Mouse (Mus musculus) Muller cell, postnatal 12 days (primary cell): ENCODE results near the gene Coil.
A peak's percentile ranks its signal among the peaks of the same experiment; 100 is the strongest.
"Not testable (repeated sequence)": the region's sequence is repeated elsewhere in the genome, so short reads cannot be mapped to it uniquely, and the experiment has no call there.

Experiments
- DNase-seq: peaks from one replicate; pipeline ENCODE4 v3.0.0-alpha.2; 2015; ENCODE audit errors: inconsistent ontology term

Gene Coil

DNA sequence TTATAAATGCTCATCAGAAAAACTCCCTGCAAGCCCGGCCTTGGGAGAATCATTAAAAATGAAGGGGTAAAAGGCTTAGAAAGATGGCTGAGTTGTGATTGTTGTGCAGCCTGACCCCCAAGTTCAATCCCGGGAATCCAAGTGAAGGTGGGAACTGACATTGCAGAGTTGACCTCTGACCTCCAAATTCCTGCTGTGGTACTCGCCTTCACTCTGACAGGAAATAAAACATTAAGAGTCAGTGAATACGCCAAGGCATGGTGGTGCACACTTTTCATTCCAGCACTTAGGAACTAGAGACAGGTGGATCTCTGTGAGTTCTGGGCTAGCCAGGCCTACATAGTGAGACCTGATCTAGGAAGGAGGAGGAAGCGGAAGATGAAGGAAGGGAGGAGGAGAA lies 35.4 kb downstream of the Coil start:
- DNase-seq: no peak

DNA sequence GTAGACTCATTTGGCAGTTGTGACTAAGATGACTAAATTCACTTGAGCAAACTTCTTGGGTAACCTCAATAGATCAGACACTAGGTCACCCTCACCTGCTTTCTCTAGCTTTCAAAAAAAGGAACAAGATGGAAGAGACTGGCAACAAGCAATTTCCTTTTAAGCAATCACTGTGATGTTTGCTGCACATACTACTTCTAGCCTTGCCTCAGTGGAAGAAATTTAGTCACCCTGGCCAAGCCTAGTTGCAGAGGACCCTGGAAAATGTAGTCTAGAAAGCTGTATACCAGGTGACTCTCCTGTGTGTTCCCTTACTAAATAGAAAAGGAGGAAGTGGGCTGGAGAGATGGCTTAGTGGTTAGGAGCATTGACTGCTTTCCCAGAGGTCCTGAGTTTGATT lies 36.4 kb downstream of the Coil start:
- DNase-seq: no peak

DNA sequence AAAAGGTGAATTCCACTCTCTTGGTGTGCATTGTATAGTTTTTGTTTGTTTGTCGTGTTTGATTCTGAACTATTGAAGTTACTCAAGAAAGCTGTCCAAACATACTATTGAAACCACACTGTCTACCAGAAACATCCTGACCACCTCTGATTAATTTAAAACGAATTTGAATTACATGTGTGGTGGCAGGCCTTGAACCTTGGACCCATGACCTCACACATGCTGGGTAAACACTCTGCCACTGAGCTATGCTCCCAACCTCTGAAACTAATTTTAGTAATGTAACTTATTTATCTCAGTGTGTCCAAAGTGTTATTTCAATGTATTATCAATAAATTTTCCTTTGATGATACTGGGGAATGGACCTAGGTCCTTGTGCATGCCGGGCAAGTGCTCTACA lies 37.5 kb downstream of the Coil start:
- DNase-seq: no peak

DNA sequence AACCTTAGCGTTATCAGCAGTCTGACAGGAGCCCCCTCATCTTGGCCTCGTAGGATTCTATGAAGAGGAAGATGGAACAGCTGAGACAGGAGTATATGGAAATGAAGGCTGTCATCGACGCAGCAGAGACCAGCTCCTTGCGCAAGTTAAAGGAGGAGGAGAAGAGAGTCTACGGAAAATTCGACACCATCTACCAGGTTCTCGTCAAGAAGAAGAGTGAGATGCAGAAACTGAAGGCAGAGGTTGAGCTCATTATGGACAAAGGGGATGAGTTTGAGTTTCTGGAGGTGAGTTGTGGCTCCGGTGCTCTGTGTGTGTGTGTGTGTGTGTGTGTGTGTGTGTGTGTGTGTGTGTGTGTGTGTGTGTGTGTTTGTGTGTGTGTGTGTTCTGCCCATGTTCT lies 39.0 kb downstream of the Coil start:
- no peak for DNase-seq

DNA sequence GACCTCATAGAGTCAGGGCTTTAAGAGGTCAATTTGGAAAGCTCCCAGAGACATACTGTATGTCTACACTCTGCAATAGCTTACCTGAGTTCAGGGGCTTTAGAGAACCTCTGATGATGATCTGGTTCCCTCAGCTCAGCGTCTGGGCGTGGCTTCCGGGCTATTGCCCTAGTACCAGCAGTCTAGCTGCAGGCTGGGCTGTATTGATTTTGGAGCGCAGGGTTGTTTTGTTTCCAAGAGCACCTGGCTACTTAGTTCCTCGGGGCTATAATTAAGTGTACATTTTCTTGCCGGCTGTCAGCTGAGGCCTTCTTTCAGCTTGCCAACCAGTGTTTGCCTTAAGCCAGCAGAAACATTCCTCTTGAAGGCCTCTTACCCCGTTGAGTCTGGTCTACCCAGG lies 39.4 kb downstream of the Coil start:
- no peak for DNase-seq

DNA sequence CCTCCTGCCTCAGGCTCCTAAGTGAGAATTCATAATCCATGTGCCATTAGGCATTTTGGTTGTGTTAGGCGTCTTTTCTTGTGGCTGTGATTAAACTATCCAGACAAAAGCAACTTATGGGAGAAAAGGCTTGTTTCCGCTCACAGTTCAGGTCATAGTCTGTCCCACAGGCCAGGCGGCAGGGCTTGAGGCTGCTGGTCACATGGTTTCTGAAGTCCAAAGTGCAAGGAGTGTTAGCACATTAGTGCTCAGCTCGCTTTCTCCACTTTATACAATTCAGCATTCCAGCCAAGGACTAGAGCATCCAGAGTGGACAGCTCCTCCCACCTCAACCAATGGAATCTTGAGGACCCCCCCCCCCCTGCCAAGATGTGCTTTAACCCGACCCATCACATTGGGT lies 42.2 kb downstream of the Coil start:
- DNase-seq: no peak

DNA sequence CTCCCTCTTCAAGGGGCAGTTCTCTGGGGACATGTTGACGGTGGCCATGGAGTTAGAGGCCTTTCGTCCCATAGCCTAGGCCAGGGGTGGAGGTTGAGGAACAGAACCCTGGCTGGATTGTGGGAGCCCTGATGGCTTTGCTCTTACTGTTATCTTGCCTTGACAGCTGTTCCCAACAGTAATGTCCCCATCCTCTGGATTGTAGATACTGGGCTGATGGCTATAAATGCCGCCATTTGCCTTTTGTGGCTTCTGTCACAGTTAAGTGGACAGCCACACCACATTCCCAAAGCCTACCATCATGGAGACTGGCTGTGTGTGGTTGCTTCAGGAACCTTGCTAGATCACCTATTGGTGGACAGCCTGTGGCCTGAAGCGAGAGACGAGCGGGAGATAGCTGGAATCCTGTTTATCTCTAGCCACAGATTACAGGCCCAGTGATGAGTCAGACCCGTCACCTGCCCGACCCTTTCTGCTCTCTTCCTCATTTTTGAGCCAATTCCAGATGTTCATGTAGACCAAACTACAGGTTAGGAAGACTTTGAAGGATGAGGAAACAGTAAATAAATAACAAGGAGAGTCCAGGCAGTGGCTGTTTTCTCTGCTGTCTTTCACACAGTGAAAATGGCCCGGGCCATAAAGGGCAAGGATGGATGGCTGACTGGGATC lies 47.6 kb downstream of the Coil start:
- DNase-seq: no peak

DNA sequence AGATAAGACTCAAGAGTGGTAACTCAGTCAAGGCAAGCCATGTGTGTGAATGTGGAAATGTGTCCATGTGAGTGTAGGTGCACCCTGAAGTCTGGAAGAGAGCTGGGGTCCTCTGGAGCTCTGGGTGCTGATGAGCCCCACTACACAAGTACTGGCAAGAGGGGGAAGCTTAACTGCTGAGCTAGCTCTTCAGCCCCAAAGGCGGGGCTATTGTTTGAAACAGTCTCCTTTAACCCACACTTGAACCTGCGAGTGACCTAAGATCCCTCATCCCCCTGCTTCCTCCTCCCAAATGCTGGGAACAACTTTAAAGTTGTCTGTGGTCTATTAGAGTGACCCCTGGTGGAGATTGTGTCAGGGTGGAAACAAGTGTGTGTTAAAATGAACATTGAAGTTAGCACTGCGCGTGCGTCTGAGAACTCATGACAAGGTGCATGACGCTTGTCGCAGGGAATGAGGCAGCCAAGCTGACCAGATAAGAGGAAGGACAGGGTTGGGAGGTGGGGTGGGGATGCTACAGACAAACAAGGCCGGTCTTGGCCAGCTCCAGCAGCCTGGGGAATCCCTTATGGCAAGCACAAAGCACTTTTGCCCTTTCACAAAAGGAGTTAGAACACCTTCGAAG lies 50.7 kb downstream of the Coil start:
- DNase-seq: no peak

DNA sequence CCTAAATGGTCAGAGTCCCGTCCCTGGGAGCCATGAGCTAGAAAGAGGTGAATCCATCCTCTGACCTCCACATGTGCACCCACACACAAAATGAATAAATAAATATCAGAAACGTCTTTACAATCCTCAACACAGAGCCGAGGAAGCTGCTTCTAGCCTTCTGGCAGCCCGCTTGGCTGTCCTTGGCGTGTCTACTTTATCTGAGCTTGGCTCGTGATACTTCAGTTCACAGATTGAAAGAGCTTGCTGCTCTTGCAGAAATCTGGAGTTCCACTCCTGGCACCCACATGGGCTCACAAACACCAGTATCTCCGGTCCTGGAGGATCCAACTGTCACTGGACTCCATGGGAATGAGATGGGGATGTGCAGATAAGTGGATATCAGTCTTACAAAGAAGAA lies 51.6 kb downstream of the Coil start:
- DNase-seq: no peak

DNA sequence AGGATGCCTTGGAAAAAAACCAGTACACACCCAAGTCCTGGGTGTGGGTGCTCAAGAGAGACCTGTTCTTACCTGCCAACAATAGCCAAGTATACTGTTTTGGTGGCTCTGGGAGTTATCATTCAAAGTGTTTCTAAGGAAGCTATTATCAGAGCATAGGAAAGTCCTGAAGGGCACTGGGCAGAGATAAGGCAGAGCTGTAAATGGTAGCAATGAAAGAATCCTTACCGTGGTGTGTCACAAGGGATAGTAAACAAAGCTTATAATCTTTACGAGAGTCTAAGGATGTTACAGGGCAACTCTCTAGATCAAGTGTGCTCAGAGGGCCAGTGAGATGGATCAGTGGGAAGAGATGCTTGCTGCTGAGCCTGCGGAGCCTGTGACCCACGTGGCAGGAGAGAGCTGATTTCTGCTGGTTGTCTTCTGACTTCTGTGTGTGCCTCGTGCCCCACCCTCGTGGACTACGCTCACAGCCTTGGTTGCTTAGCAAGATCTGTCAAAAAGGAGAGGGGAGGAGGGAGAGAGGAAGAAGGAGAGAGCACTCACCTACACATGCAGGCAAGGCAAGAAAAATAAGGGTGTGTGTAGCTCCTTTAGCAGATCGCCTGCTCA lies 52.2 kb downstream of the Coil start:
- DNase-seq: no peak

DNA sequence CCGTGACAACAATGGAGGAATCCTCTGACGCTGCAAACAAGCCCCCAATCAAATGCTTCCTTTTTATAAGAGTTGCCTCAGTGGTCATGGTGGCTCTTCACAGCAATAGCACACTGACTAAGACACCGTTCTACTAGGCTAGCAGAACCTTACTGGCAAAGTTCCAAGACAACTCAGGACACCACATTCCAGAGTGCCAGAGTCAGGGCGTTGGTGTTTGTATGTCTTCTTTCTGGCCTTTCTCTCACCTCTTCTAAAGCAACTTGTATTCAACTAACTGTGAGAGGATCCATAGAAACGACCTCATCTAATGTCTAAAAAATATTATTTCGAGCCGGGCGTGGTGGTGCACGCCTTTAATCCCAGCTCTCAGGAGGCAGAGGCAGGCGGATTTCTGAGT lies 53.4 kb downstream of the Coil start:
- peak; percentile 36 for DNase-seq

DNA sequence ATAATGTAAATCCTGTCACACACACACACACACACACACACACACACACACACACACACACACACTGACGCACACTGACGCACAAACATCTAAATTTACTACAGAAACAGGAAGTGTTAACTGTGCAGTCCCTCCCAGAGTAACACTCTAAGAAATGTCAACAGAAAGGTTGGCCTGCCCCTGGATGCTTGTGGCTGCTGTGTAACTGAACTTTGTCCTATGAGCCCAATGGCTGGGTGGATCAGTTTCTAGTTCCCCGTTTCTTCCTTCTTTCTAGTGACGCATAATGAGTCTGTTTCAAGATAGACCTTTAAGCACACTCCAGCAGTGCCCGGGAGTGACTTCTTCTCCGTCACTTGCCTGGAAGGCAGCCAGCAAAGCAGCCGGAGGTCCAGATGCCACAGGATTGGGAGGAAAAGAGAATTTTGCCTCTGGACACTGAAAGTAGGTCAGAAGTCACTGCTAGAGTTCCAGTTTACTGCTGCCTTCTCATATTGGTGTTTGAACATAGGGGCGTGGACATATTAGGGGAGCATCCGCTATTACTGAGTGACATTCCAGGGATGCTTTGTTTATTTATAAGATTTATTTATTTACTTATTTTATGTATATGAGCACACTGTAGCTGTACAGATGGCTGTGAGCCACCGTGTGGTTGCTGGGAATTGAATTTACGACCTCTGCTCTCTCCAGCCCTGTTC lies 54.3 kb downstream of the Coil start:
- DNase-seq: peak; percentile 43

DNA sequence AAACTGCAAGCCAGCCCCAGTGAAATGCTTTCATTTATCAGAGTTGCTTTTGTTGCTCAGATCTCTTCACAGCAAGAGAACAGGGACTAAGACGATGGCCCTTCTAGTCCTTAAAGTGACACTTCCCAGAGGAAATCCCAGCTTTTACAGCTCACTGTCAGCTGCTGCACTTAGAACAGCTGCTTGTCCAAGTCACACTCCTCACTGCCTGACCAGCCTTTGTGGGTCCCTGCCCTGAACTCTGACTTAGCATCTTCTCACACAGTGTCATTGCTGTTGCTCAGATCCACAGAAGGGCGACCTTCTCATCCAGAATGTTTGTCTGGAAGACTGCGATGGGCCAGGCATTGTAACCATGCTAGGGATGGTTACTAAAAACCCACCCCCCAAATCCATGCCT lies 55.6 kb downstream of the Coil start:
- DNase-seq: no peak

DNA sequence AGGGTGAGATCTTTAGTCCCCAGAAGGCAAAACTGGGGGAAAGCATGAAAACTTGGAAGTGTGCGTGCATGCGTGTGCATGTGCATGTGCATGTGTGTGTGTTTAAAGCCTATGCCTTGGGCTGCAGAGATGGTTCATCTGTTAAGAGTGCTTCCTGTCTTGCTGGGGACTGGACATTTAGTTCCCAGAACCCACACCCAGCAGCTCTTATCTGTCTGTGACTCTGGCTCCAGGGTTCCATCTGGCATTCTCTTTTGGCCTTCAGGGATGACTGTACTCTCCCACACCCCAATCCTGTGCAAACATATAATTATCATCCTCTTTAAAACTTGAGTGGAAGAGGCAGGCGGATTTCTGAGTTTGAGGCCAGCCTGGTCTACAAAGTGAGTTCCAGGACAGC lies 56.1 kb downstream of the Coil start:
- no peak for DNase-seq

DNA sequence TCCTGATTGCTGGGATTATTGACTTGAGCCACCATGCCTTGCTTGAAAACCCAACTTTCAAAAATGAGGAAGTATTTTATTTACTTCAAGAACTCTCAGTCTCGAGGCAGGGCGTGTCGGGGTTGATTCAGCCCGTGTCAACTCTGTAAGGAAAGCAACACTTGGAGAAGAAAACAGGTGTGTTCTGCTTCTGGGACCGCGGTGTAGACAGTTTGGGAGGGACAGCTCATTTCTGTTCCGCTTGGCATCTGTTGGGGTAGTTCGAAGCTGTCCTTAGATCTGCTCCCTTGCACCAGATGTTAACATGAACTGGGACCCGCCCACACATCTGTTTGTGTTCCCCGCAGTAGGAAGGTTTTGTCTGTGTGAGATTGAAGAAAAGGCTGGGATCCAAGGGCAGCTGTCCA lies 57.9 kb downstream of the Coil start:
- DNase-seq: no peak

DNA sequence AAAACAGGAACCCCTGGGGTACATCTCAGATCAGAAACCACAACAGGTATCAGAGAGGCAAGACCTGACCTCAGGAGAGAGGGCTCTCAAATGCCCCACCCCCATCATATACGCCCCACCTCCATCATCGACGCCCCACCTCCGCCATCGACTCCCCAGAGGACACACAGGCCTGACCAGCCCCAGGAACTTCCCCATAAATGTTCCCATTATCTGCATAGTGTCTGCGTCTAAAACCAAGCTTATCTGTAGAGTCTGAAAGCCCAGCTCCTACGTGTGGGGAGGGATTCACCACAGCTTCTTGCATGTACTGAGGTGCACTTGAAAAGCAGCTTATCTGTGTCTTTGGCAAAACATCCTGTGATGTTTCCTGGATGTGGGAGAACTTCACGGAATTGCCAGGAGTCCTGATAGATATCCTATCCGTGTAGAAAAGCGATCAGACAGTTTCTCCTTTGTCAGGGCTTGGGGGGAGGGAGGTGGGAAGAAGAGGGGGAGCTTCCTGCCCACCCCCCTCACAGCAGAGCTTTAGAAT lies 58.9 kb downstream of the Coil start:
- DNase-seq: no peak

DNA sequence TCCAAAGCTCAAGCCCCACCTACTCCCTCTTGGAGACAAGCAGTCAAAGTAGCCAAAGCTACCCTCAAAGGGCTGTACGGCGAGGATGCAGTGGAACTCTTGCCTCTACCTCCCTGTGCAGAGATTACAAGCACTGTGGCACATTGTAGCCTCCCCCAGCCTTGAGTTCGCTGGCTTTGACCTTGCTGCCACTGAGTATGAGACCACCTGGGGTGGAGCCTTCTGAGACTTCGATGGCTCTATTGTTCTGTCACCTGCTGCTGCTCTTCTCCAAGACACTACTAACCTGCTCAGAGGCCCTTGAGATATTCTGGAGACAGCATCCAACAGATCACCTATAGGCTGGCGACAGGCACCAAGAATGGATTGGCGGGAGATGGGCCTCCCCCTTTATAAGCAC lies 60.5 kb downstream of the Coil start:
- no peak for DNase-seq

DNA sequence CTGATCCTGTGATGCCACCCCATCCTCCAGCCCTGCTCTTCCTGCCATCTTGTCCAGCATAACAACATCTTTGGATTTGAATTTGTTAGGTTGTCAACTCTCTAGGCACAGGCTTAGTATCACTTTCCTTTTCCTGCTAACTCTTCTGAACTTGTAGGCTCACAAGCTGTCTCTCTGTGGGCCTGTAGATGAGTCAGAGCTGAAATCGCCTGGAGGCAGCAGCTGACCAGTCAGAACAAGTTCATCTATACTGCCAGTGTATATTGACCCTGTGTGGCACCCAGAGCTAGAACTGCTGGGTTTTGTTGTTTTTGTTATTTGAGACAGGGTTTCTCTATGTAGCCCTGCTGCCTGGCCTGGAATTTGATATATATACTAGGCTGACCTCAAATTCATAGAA lies 61.1 kb downstream of the Coil start:
- peak; percentile 33 for DNase-seq

DNA sequence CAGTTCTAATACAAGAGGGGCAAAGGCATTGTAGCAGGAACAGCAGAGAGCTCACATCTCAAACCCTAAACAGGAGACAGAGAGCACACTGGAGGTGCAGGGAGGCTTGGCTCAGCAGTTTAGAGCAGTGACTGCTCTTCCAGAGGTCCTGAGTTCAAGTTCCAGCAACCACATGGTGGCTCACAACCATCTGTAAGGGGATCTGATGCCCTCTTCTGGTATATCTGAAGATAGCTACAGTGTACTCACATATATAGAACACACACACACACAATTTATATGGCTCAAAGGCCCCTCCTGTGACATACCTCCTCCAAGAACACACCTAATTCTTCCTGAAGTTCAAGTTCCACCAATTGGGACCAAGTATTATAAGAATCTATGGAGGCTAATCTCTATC lies 64.5 kb downstream of the Coil start:
- DNase-seq: no peak

DNA sequence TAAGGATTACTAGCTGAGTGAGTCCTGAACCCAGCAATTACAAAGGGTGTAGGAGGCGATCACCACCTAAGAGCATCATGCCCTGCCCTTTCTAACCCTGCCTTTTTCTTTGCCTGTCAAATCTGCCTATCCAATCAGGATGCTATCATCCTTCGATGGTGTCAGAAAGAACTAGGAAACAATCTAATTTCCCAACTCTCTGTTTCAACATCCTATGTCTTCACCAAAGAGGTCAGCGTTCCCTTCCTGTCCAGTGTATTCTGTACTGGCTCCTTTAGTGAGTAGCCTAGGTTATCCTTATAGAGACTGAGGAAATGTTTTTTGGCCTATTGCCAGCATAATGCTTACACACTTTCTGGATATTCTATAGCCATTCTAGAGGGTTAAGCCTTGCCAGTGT lies 65.5 kb downstream of the Coil start:
- no peak for DNase-seq

DNA sequence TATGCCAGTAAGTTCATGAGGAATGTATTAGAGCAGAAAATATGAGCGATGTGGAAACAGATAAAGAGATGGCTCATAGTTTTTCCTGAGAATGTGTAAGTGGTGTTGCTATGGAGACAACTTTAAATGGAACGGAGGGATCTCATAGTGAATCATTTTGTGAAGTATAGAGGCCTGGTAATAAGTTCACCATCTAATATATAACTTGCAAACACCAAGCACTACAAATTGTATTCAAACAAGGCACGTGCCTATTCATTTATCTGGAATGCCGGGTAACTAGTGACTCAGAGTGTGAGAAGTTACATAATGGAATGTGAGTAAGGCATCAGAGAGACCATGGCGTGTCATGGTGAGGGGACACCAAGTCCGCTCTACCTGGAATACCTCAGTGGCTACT lies 68.4 kb downstream of the Coil start:
- DNase-seq: peak; percentile 79

DNA sequence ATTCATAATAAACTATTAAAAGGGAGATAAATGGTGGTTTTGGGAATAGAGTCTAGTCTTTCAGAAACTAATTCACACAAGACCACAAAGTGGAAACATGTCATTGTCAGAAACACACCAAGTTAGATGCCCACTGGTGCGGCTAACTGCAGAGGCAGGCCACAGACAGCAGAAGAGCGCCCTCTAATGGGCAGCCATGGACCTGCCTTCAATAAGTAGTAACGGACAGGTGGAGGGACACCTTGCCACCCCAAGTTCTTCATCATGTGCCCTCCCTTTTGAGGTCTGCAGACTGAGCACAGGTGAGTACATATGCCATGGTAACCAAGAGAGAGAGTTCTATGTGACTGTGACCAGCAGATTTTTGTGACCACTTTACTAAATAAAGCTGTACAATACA lies 69.3 kb downstream of the Coil start:
- peak; percentile 29 for DNase-seq

DNA sequence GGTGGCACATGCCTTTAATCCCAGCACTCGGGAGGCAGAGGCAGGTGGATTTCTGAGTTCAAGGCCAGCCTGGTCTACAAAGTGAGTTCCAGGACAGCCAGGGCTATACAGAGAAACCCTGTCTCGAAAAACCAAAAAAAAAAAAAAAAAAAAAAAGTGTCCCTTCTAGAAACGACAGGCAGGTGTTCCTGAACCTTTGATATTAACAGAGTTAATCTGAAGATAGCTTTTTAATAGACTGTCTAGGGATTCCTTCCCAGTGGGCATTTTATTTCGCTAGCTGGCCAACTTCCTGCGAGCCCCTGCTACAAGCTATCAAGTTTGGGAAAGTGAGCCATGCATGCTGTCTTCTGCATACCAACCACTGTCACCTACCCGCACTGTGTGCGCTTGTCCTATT lies 71.0 kb downstream of the Coil start:
- not testable (repeated sequence) for DNase-seq
